Mouse (Mus musculus) T-helper 1 cell (primary cell): Measurements from ENCODE around the gene Metrnl.

ENCODE experiments used
- in situ Hi-C: fragments of 300-600 bp; cut with MboI, MseI; formaldehyde crosslinking; loops from one replicate; pipeline ENCODE4 v1.15.1; 2025; ENCODE audit warnings: high pct_unique_total_duplicates

Metrnl gene

DNA sequence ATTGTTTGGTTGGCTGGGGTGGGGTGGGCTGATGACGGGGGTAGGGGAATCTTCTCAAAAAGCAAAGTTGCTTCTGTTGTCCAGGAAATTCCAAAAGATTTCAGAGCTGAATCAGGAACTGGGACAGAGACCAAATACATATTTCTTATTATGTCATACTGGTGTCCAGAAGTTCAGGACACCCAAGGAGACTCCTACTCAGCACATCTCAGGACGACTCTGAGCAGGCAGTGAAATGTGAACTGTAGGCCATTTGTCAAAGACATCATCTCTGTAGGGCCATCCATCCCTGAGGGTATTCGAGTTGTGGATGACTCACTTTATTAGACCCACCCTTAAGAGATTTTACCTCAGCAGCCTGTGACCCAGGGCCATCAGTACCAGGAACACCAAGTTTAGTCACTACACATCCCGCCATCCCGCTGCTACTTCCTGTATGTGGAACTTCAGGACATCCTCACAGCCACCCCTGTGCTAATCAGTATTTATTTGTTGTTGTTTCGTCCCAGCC lies 15.8 kb upstream of the Metrnl start:
- in situ Hi-C loops = no loop called here

DNA sequence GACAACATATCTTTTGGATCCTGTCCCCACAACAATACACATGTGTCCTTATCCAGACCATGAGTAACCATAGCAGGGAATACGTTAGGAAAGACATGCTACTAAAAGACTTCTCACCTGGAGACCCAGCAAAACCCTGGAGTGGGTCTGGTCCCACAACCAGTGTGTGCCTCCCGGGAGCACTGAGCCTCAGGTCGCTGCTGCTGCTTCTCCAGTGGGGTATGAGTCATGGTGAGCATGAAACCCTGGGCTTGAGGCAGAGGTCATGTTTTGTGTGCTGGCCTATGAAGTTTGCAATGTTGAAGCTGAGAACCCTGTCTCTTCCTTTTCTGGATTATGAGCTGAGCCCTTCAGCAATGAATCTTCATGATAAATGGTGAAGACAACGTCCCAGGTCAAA lies 15.3 kb upstream of the Metrnl start:
- in situ Hi-C loops = no loop called here

DNA sequence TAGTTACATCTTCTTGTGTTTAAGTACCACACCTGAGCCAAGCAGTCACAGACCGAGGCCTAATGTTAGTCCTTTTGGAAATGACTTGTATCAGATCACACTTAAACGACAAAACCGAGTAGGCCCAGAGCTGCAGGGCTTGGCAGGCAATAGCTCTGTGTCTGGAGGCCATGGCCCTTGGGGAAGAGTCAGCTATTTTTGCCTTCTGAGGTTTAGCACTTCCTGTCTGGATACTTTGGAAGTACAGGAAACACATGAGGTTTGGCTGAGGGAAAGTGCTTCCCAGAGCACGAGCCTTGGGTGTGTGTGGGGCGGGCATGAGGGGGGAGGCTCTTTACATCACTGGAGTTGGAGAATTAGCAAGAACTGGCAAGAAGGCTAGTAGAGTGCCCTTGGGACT lies 14.7 kb upstream of the Metrnl start:
- in situ Hi-C loops = no loop called here

DNA sequence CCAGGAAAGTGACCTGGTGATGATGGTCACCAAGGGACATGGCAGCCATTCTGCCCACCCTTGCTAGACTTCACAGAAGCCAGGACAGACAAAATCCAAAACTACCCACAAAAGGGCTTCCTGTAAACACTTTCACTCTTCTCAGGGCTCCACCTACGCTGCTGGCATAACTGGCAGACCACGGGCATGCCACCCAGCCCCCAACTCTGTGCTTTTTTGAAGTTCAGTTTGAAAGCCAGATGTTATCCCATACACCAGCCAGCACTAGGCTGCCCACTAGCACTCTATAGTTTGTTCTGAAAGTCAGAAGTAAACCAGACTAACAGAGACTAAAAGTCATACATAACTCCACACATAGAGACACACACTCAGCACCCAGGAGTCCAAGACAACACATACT lies 13.3 kb upstream of the Metrnl start:
- in situ Hi-C loops = no loop called here

DNA sequence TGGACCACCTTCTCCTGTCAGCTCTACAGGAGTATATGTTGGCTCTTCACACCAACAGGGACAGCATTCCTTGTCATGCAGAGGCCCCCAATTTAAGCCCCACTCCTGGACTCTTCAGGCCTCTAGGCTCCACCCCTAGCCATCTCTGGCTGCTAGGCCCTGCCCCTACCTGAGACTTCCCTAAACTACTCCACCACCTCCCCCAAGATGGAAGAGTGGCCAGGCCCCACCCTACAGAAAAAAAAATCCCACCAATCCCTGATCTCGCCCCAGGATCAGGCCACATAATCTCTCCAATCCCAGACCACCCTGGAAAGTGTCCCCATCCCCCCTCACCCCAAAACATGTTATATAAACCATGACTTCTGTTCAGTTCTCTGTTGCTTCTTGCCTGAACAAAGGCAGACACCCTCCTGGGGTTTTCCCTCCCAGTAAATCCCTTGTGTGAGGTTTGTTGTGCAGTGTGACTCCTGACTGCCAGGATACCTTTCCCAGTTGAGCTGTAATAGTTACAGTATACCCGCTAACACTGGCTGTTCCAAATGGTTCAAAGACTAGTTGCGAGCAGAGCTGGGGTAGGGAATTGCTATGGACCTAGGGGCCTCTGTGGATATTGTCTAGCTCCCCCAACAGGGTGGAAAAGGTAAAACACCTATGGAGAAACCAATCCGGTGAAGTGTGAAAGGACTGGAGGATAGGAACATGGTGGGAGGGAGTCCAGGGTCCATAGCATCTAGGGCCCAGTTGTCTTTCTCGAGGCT lies 5.9 kb upstream of the Metrnl start:
- in situ Hi-C loops = no loop called here

DNA sequence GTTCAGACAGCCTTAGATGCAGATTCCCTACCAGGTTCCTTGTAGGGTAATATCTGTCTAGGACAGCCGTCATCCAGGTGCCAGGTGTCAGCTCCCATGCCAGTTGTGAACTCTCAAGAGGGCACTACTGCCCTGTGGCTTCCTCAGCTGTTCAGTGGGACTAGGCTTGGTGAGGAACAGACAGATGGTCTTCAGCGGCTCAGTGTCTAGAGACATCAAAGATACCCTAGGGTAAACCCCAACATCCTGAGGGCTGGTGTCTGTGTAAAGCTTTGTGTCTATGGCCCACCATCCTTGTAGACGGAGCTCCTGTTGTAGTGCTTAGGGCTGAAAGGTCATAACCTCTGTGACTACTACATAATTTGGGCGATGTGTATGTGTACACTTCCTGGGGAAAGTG lies 4.1 kb upstream of the Metrnl start:
- in situ Hi-C loops = no loop called here

DNA sequence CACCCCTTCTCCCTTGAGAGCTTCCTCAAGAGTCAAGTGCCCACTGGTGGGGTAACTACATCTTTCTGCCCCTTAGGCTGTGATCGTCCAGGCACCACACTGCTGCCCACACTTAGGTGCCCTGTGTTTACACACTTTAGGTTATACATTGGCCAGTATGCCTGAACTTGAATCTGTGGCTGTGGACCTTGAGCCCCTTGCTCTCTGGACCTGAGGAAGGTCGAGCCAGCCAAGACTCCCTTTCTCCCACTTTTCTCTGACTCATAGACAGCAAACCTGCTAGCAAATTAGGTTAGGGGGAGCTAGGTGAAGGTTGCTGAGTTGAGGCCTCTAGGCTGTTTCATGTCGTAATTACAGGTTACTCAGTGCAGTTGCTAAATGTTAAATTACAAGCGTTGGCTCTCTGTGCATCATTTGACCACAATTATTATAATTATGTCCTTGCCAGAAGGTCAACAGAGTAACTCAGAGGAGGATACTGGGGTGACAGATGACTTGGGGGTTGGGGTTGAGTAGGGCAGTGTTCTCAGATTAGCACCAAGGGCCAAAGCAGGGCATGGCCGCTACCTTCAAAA lies 2.9 kb upstream of the Metrnl start:
- in situ Hi-C loops = no loop called here

DNA sequence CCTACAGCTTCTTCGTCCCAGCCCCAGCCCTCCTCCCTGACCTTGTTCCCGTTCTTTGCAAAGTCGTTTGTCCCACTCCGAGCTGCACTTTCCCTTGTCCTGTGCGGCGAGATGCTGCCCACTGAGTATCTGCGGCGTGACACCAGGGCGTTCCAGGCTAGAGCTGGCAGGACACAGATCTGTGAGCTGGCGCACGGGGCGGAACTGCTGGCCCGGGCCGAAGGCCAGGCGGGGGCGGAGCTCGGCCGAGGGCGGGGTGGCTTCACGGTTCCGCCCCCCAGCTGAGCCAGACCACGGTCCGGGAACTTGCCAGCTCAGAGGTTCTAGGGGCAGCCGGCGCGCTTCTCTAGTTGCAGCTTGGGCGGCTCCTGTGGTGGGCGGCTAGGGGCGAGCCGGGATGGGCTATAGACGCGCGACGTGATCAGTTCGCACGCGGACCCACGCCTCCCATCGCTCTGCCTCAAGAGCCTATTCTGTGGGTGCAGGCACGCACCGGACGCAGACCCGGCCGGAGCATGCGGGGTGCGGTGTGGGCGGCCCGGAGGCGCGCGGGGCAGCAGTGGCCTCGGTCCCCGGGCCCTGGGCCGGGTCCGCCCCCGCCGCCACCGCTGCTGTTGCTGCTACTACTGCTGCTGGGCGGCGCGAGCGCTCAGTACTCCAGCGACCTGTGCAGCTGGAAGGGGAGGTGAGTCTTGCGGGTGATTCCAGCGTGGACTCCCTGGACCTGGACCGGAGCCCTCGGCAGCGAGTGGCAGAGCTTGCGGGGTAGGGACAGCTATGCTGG lies 959 bp downstream of the Metrnl start:
- in situ Hi-C loops = no loop called here

DNA sequence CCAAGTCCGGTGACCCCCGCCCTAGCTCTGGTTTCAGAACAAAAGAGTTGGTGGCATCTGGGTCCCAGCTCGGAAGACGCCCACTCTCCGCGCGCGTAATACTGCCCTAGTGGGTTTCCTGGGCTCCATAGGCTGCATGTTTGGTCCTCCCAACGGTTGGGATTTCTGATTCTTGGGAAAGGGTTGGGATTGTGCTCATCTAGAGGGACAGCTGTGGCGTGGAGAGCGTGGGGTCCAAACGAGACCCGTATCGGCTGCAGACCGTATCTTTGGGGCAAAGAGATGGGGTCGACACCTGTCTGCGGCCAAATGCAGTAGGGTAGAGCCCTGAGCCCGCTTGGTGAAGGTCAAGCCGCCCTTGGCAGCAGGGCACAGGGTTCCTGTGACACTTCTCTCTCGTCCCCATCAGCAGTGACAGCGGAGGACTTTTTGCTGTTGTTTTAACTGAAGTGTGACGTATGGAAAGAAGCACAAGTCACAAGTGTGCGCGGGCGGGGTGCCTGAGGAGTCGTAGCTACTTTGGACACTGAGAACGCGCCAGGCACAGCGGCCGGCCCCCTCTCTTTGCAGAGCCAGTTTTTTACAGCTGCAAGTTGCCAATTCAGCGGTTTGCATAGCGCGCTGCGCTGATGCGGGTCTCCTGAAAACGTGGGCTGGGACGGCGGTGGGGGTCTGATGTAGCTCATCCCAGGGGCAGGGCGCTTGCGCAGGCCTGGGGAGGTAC lies 1.7 kb downstream of the Metrnl start:
- in situ Hi-C loops = no loop called here

DNA sequence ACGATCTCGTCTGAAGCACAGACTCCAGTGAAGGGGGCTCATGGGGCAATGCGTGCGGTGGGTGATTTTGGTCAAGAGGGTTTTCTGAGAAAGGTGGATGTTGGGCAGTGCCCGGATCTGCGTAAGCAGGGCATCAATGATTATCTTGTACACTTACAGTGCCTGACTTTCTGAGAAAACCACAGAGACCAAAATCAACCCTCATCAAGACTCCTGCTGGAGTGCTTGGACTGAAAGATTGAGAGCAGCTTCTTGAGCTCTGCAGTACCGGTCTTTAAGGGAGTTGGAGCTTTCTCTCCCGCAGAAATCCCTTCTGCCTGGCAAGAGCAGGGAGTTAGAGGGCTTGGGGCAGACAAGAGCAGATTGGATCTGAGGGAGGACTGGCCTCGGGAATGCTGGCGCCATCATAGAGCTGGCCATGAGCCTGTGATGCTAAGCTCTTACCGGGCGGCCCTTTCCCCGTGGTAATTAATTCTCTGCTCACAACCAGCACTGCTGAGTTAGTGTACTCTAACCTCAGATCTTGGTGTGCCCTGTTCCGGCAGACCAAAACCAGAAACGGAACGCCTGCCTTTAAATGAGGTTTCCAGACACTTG lies 2.4 kb downstream of the Metrnl start:
- in situ Hi-C loops = no loop called here

DNA sequence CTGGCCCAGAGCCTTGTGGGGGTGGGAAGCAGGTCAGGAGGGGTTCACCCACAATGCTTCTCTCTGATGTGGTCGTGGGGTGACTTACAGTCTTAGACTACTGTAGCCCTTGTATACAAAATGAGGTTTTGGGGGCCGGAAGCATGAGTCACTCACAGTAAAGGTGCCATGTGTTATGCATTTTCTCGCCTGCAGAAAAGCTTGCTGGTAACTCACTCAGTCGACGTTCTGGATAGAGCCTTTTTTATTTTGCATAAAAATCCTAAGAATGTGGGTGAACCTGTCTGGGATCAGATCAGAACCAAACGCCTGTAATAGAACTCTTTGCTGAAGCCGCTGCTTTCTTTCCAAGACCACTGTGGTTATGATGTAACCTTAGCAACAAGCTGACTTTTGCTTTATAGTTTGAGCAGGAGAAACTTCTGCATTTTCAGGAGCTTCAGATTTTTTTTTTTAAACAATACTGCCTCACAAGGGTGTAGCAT lies 5.2 kb downstream of the Metrnl start:
- in situ Hi-C loops = no loop called here

DNA sequence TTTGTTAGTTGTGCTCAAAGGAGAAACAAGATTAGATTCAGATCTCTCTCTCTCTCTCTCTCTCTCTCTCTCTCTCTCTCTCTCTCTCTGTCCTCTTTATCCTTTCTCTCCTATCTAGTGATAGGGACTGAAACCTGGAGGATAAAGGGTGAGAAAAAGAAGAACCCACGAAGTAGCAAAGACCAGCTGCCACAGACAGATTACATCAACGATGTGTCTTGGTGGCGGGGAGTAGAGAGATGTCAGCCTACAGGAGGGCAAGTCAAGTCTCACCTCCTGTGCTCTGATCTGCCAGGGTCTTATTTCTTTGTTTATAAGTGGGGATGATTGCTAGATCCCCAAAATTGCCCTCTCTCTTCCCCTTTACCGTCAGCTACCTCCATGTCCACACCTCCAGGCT lies 7.9 kb downstream of the Metrnl start:
- in situ Hi-C loops = no loop called here

DNA sequence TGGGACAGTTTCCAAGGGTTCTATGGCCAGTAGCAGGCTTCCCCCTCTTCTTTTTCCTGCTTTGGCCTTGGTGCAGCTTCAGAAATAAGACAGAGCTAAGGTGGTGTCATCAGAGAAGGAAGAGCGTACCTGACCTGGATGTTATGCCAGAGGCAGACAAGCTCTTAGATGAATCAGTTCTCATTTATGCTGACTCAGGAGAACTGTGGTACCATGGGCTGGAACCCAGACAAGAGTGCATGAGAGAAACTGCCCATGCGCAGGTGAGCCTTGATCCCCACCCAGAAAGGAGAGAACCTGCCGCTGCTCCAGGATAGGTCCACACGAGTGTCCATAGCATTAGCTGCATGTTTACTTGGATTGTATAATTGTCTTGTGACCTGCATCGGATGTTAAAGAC lies 8.9 kb downstream of the Metrnl start:
- in situ Hi-C loops = loop anchor here (5.0 kb wide), 1 partner anchor 97 kb away; no protein-coding TSS in a partner anchor

DNA sequence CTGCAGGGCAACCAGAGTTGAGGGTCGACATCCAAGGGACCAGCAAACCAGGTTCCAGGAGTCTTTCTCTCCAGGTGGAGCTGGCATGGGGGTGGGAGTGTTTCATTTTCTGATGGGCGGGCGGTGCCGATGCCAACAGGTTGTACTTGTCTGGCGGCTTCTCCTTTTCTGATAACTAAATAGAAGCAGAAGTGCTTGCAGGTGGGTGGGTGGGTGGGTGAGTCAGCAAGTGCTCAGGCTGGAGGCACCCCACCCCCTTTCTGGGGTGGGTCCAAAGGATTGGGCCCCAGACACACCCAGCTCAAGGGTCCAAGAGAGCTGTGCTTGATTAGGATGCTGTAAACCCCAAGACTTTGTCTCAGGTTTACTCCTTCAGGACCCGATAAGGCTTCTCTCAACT lies 11.6 kb downstream of the Metrnl start:
- in situ Hi-C loops = loop anchor here (5.0 kb wide), 1 partner anchor 94 kb away; no protein-coding TSS in a partner anchor

DNA sequence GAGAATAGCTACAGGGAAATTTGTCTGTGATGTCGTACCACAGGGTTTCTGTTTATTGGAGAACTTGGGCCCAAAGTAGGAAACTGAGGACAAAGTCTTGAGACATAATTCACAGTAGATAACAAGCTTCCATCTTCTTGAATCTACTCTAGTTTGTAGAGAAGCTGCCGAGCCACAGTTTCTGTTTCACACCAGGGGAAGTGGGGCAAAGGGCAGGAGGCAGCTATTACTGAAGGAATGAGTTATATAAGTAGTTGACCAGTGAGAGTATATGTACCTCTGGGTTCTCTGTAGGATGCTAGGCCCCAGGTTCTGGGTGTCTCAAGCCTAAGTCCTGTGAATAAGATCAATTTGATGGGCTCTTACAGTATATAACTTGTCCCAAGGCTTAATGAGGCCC lies 12.2 kb downstream of the Metrnl start:
- in situ Hi-C loops = loop anchor here (5.0 kb wide), 1 partner anchor 94 kb away; no protein-coding TSS in a partner anchor

DNA sequence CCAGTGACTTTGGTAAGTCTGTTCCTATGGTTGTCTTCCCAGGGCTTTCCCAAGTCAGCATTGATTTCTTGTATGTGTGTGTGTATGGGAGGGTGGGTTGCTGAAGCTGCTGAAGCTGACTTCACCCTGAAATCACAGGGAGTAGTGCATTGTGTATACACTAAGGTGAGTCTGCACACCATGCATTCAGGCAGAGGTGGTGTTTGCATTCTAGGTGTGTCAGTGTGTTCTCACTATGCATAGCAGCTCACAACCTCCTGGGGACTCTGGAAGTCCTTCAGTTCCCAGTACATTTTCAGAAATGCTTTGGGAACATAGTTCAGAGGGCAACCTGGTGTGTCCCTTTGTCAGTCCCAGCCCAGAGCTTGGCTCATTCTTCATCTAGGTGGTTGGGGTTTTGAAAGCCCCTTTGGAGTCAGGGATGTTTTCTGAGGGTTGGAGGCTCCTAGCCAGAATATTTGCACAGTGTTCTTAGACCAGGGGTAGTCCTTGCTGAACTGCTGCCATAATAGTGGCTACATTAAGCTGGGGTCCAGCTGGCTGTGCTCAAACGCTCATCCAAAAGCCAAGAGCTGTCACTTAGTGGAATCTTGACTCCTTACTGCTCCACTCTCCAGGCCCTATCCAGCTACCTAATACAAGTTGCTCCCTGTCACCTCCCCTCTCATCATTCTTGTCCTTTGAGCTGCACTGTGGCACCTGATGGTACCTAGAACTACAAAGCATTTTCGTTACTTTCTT lies 13.6 kb downstream of the Metrnl start:
- in situ Hi-C loops = loop anchor here (5.0 kb wide), 1 partner anchor 92 kb away; no protein-coding TSS in a partner anchor

DNA sequence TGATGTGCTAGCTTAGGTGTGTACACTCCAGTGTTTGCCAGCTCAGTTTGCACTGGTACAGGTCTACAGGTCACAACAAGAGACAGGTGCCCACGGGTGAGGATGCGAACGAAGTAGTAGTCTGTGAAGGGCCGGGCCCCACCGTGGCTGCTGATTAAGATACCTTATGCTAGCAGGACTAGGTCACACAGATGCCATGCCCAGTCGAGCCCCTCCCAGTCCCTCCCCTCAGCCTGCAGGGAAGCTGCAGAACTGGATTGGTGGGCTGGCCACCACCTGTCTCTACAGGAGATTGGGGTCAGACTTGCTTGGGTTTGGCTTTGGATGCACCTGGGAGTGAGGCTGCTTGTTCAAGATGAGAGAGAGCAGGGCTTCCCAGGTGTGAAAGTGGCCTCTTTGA lies 16.4 kb downstream of the Metrnl start:
- in situ Hi-C loops = no loop called here

DNA sequence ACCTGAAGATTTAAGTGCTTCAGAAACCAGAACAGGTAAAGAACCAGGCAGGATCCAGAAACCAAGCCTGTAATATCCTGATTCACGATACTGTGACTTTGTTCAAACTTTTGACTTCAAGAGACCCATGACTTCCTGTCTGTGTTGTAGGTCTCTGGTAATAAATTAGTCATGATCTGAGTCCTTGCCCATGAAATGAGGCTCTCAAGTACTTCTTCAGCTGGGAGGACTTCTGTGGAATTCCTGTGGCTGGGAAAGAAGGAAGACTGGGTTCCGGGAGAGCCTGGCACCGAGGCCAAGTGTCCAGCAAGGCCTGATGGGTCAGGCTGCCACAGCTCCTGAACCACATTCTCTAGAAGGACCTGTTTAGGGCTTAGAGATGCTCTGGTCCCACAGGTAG lies 19.4 kb downstream of the Metrnl start:
- in situ Hi-C loops = no loop called here

DNA sequence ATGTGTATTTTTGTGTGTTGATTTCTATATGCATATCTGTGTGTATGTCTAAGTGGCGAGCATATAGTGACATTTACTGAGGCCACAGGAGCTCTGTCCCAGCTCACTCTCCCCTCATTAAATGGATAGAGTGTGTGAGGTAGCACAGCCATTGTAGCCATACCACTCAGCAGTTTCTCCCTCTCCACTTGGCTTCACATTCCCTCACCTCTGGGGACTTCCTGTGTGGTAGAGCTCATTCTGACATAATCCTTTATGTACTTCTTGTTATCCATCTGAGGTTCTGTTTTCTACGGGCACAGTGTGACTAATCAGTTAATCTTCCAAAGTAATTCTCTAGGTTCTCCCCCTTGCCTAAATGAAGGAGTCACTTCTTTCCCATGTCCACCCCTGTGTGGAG lies 21.1 kb downstream of the Metrnl start:
- in situ Hi-C loops = no loop called here

DNA sequence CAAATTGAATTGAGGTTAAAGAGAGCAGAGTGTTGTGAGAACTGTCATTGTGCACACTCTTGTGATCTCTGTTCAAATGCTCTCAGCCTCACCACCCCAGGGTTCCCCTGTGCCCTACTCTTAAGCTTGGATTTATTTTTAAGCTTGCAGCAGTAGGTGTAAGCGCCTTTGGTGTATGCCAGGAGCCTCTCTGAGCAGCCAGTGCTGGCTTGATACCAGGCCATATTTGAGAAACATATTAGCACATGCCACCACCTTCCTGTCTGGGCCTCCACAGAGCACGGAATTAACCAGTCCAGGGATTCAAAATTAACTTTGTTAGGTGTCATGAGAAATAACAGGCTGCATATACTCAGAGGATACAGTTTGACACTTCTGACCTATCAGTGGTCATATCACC lies 25.3 kb downstream of the Metrnl start:
- in situ Hi-C loops = no loop called here

DNA sequence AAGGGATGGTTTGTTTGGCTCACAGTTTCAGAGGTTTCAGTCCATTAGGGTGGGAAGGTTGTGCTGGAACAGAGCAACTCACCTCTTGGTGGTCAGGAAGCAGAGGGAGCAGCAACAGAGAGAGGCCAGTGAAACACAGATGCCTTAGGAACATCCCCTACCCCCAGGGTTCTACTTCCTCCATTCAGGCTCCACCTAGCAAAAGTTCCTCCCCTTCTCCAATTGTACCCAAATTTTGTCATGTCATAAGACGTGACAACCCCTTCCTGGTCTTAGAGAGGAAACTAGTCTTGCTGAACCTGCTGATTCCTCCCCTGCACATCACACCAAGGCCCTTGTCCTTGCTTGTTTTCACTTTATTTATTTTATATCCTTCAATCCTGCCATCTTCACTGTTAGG lies 32.8 kb downstream of the Metrnl start:
- in situ Hi-C loops = no loop called here
